Mouse (Mus musculus): Measurements from ENCODE around the gene B3gnt3. TPM values are rescaled to one million over a fixed set of nuclear protein-coding genes. Genes with fewer than 3 reads are reported as not detected.

B3gnt3 gene
- polyA plus RNA-seq, 1 experiment from 2014 or later = 0.38 TPM

DNA sequence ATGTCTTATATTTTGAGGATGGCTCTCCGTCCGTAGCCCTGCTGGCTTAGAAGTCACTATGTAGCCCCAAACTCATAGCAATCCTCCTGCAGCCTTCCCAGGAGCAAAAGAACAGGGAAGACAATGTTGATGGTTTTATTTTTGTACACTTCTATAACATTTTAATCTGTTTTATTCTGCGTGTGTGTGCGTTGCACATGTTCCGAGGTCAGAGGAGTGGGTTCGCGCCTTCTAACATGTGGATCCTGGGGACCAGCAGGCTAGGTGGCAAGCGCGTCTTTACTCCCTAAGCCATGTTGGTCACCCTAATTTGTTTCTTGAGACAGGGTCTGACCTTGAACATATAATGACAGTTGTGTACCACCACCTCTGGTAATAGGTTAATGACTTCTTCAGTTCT is 24.8 kb downstream of the B3gnt3 start:
- no peaks in the 10 kb centered on the region for H3K9me3 ChIP-seq (ENCODE audit: control insufficient read depth, low read length)
- H3K27ac ChIP-seq (ENCODE audit: low read depth, low read length) = no peak overlapping the region
- peaks cover 5% of the 10 kb centered on the region for H3K4me1 ChIP-seq (ENCODE audit: control insufficient read depth, insufficient read depth, low read length)
- peaks cover 61% of the 10 kb centered on the region for H3K27me3 ChIP-seq (ENCODE audit: control insufficient read depth, insufficient read depth, low read length)
- peak overlapping the region; percentile 61 for H3K4me3 ChIP-seq (ENCODE audit: low read depth, low read length)
- H3K9ac ChIP-seq (ENCODE audit: low read length) = peak overlapping the region; percentile 66; the same call in 1 of the 2 replicates
- no peak for ATAC-seq (ENCODE audit: low FRiP score)
- no peaks in the 10 kb centered on the region for H3K36me3 ChIP-seq (ENCODE audit: control insufficient read depth, insufficient read depth, low read length)
- DNase-seq (ENCODE audit: low spot score, missing footprints) = peak; percentile 86
- WGBS = 50% methylated on average over 9 of the region's 9 CpGs
- H3K4me2 ChIP-seq = peak overlapping the region; percentile 86

DNA sequence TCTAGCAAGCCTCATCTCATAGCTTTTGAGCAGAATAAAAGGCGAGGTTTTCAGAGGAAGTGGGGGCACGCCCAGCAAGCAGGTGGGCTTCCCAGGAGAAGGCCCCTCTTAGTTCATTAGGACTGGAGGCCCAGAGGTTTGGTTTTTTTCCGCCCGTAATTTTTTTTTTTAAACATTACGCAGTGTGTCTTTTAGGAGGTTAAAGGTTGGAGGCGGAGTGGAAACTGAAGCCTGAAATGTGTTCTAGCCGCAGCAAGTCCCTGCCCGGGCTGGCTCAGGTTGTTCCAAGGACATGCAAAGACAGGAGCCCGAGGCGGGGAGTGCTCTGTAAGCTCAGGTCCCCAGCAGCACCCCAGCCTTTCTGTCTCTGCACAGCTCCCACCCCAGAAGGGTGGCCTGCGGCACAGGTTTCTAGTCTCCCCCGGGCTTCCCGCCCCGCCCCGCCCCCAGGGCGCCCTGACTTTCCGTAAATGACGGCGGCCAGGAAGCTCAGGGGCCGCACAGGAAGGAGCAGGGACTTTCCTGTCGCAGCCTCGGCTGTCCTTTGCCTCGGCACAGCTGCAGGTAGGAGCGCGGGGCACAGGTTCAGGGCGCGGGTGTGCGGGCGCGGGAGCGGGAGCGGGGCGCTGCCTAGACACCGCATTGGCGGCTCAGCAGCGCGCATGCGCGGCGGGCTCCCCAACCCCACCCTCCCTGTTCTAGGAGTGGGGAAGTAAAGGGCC is 25.4 kb downstream of the B3gnt3 start, which contains the start of gene Jak3:
TSS of gene Jak3 (plus strand) at position 277 of the 722 bp plus-strand sequence.
- no peaks in the 10 kb centered on the region for H3K36me3 ChIP-seq (ENCODE audit: control insufficient read depth, insufficient read depth, low read length)
- ATAC-seq (ENCODE audit: low FRiP score) (no peak; the same call in 1 of the 2 replicates), DNase-seq (ENCODE audit: low spot score, missing footprints) (peak; percentile 89)
- H3K27me3 ChIP-seq (ENCODE audit: control insufficient read depth, insufficient read depth, low read length) = peaks cover 55% of the 10 kb centered on the region
- WGBS = 2% methylated on average over 40 of the region's 40 CpGs
- H3K9ac ChIP-seq (ENCODE audit: low read length) = peak within 1 kb of the TSS; percentile 66
- peaks cover 8% of the 10 kb centered on the region for H3K4me1 ChIP-seq (ENCODE audit: control insufficient read depth, insufficient read depth, low read length)
- no peaks in the 10 kb centered on the region for H3K9me3 ChIP-seq (ENCODE audit: control insufficient read depth, low read length)
- no peak within 1 kb of the TSS for H3K27ac ChIP-seq (ENCODE audit: low read depth, low read length)
- peak within 1 kb of the TSS; percentile 61 for H3K4me3 ChIP-seq (ENCODE audit: low read depth, low read length)
- H3K4me2 ChIP-seq = peak within 1 kb of the TSS; percentile 86

DNA sequence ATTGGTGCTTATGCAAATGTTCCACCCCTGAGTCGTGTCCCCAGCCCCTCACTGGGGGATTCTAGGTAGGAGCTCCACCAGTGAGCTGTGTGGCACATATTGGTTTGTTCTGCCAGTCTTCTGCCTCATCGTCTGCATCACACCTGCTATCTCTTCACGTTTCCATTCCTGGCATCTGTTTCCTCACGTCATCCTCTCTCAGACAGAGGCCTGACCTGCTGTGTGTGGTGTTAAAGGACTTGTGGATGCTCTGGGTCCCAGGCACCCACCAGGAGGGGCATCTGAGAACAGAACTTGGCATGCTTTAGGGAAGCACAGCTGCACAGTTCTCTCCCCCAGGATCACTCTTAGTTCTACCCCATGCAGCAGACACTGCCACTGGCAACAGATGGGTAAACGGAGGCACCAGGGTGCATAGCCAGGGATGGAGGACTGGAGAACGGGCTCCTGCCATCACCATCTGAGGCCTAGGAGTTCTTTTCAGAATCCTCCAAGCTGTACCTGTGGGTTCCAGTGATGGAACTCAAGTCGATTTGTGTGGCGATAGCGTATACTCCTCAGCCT is 26.1 kb downstream of the B3gnt3 start:
- peak overlapping the region; percentile 66 for H3K9ac ChIP-seq (ENCODE audit: low read length)

DNA sequence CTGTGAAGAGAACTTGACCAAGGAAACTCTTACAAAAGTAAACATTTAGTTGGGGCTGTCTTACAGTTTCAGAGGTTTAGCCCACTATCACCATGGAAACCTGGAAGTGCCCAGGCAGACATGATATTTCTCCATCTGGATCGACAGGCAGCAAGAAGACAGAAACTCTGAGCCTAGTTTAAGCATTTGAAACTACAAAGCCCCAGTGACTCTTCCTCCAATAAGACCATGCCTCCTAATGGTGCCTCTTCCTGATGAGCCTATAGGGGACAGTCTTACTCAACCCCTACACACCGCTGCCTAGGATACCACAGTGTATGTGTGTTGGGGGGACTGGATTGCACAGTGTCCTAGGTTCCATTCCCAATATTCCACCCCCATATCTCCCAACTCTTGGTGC is 27.5 kb downstream of the B3gnt3 start:
- WGBS = 60% methylated on average over 2 of the region's 2 CpGs
- ATAC-seq (ENCODE audit: low FRiP score) (no peak), DNase-seq (ENCODE audit: low spot score, missing footprints) (peak; percentile 72)
- no peaks in the 10 kb centered on the region for H3K9me3 ChIP-seq (ENCODE audit: control insufficient read depth, low read length)
- H3K4me2 ChIP-seq = no peak overlapping the region
- H3K4me3 ChIP-seq (ENCODE audit: low read depth, low read length) = no peak overlapping the region
- H3K27ac ChIP-seq (ENCODE audit: low read depth, low read length) = no peak overlapping the region
- no peak overlapping the region for H3K9ac ChIP-seq (ENCODE audit: low read length)
- H3K27me3 ChIP-seq (ENCODE audit: control insufficient read depth, insufficient read depth, low read length) = peaks cover 40% of the 10 kb centered on the region
- peaks cover 17% of the 10 kb centered on the region for H3K4me1 ChIP-seq (ENCODE audit: control insufficient read depth, insufficient read depth, low read length)
- H3K36me3 ChIP-seq (ENCODE audit: control insufficient read depth, insufficient read depth, low read length) = no peaks in the 10 kb centered on the region

More for the DNA sequence above, 26.1 kb downstream of the B3gnt3 start:
- Histone ChIP-seq H3K27ac (ENCODE audit: low read depth, low read length) (no peak overlapping the region), H3K4me2 (peak overlapping the region; percentile 86; the same call in 1 of the 2 replicates), H3K4me3 (ENCODE audit: low read depth, low read length) (no peak overlapping the region), H3K4me1 (ENCODE audit: control insufficient read depth, insufficient read depth, low read length) (peaks cover 12% of the 10 kb centered on the region), H3K9me3 (ENCODE audit: control insufficient read depth, low read length) (no peaks in the 10 kb centered on the region), H3K27me3 (ENCODE audit: control insufficient read depth, insufficient read depth, low read length) (peaks cover 49% of the 10 kb centered on the region), H3K36me3 (ENCODE audit: control insufficient read depth, insufficient read depth, low read length) (no peaks in the 10 kb centered on the region)
- DNase-seq (ENCODE audit: low spot score, missing footprints) = peak; percentile 60
- ATAC-seq (ENCODE audit: low FRiP score) = no peak
- 31% methylated on average over 9 of the region's 9 CpGs for WGBS

DNA sequence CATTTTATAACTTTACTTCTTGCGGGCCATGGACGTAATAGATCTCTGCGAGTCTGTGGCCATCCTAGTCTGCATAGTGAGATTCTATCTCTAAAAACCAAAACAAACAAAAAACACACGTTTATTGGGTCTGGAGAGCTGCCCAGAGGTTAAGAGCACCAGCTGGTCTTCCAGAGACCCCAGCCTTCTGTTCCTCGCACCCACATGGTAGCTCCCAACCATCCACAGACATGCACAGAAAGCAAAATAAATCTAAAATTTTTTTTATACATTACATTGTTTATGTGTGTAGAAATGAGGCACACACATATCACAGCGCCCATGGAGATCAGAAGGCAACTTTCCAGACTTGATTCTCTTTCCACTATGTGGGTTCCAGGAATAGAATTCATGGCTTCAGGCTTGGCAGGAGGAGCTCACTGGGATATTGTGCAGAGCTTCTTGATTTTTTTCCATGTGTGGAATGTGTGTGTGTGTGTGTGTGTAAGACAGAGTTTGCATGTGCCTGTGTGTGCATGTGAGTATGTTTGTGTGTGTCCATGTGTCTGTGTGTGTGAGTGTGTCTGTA is 29.3 kb downstream of the B3gnt3 start:
- H3K9me3 ChIP-seq (ENCODE audit: control insufficient read depth, low read length) = no peaks in the 10 kb centered on the region
- H3K4me2 ChIP-seq = peak overlapping the region; percentile 98
- H3K9ac ChIP-seq (ENCODE audit: low read length) = 0 out of 2 replicates have a peak overlapping the region, but pooled peaks have one; percentile 25
- peak overlapping the region; percentile 72; the same call in 1 of the 2 replicates for H3K4me3 ChIP-seq (ENCODE audit: low read depth, low read length)
- no peak for ATAC-seq (ENCODE audit: low FRiP score)
- H3K27me3 ChIP-seq (ENCODE audit: control insufficient read depth, insufficient read depth, low read length) = peaks cover 22% of the 10 kb centered on the region
- H3K36me3 ChIP-seq (ENCODE audit: control insufficient read depth, insufficient read depth, low read length) = no peaks in the 10 kb centered on the region
- DNase-seq (ENCODE audit: low spot score, missing footprints) = peak; percentile 67
- 61% methylated on average over 6 of the region's 6 CpGs for WGBS
- H3K27ac ChIP-seq (ENCODE audit: low read depth, low read length) = no peak overlapping the region
- peaks cover 22% of the 10 kb centered on the region for H3K4me1 ChIP-seq (ENCODE audit: control insufficient read depth, insufficient read depth, low read length)

DNA sequence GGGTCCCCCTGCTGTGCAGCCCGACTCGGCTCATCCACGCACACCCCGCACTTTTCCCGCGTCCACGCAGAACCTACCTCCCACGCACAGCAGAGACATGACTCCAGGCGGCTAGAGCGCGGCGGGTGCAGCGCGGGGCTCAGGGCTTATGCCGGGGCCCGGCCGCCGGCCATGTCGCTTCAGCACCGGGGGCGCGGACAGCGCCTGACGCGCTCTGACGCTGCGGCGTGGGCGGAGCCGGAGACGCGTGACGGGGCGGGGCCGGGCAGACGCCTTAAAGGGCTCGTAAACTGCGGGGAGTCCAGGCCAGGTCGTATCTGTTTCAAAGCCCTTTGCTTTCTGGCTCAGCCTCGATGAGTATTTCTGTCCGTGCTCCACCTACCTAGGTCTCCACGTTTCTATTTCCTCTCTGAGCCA is 30.0 kb downstream of the B3gnt3 start, which contains the start of gene Unc13a:
TSS of gene Unc13a (minus strand) at position 209 of the 417 bp plus-strand sequence.
- WGBS = under 1% methylated on average over 42 of the region's 42 CpGs
- H3K36me3 ChIP-seq (ENCODE audit: control insufficient read depth, insufficient read depth, low read length) = no peaks in the 10 kb centered on the region
- peak; percentile 77 for ATAC-seq (ENCODE audit: low FRiP score)
- peak; percentile 100 for DNase-seq (ENCODE audit: low spot score, missing footprints)
- peaks cover 18% of the 10 kb centered on the region for H3K27me3 ChIP-seq (ENCODE audit: control insufficient read depth, insufficient read depth, low read length)
- peak within 1 kb of the TSS; percentile 48 for H3K27ac ChIP-seq (ENCODE audit: low read depth, low read length)
- peak within 1 kb of the TSS; percentile 98 for H3K4me2 ChIP-seq
- no peaks in the 10 kb centered on the region for H3K9me3 ChIP-seq (ENCODE audit: control insufficient read depth, low read length)
- peak within 1 kb of the TSS; percentile 72 for H3K4me3 ChIP-seq (ENCODE audit: low read depth, low read length)
- H3K4me1 ChIP-seq (ENCODE audit: control insufficient read depth, insufficient read depth, low read length) = peaks cover 22% of the 10 kb centered on the region
- peak within 1 kb of the TSS; percentile 61 for H3K9ac ChIP-seq (ENCODE audit: low read length)

DNA sequence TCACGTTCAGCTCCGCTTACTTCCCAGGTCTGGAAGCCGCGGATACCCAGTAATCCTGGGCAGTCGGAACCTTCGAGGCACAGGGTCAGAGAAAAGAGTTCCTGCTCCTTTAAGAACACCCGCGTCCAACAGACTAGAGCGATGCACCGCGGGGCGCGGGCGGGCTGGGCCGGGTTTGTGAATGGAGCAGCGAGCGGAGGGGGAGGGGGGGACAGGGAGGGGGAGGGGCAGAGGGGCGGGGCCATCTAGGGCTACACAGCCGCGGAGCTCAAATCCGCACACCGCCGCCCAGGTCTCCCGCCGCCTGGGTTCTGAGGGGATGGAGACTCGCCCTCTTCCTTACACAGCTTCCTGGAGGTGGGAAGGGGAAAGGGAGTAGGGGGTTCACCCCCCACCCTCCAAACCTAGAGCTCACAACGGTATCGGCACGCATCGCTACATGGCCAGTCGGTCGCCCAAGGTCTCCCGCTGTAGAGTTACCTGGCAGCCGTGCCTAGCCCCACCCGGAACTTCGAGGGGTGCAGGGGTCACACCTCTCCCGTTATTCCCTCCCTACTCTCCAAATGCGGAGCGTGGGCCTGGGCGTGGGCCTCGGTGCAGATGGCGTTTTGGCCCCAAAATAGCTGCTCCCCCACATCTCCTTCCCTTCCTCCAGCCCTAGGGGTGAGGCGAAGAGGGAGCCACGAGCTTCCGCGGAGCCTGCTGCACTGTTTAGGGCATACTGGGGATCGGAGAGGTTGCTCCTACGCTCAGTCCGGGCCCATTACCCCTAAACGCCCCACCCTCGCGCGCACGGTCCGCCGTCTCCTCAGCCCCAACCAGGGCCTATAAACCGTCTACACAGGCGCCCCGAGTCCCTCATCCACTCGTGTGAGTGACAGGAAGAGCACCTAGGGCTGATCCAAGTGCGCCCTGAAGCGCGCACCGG is 30.7 kb downstream of the B3gnt3 start:
- peak overlapping the region; percentile 61 for H3K9ac ChIP-seq (ENCODE audit: low read length)
- ATAC-seq (ENCODE audit: low FRiP score) (peak; percentile 58), DNase-seq (ENCODE audit: low spot score, missing footprints) (peak; percentile 96)
- no peaks in the 10 kb centered on the region for H3K36me3 ChIP-seq (ENCODE audit: control insufficient read depth, insufficient read depth, low read length)
- WGBS = under 1% methylated on average over 56 of the region's 64 CpGs
- peak overlapping the region; percentile 72 for H3K4me3 ChIP-seq (ENCODE audit: low read depth, low read length)
- peak overlapping the region; percentile 98 for H3K4me2 ChIP-seq
- H3K9me3 ChIP-seq (ENCODE audit: control insufficient read depth, low read length) = no peaks in the 10 kb centered on the region
- peak overlapping the region; percentile 48 for H3K27ac ChIP-seq (ENCODE audit: low read depth, low read length)
- peaks cover 15% of the 10 kb centered on the region for H3K27me3 ChIP-seq (ENCODE audit: control insufficient read depth, insufficient read depth, low read length)
- peaks cover 20% of the 10 kb centered on the region for H3K4me1 ChIP-seq (ENCODE audit: control insufficient read depth, insufficient read depth, low read length)

DNA sequence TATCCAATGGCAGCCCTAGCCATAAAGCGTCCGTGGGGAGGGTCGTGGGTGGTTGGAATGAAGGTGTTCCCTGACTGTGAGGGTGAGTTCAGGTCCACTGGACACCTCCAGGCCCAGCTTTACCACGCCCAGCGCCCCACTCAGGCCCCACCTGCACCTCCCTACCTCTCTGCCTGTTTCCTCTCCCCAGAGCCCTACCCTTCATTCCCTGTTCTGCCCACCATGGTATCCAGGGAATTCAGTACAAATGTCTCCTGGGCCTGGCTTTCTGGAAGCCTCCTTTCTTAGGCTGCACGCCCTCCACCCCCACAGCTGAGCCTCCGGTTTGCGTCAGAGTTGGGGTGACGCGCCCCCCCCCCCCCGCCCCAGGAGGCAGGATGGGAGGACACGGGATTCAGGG is 31.4 kb downstream of the B3gnt3 start:
- Histone ChIP-seq H3K36me3 (ENCODE audit: control insufficient read depth, insufficient read depth, low read length) (no peaks in the 10 kb centered on the region), H3K27ac (ENCODE audit: low read depth, low read length) (no peak overlapping the region), H3K27me3 (ENCODE audit: control insufficient read depth, insufficient read depth, low read length) (peaks cover 8% of the 10 kb centered on the region), H3K9ac (ENCODE audit: low read length) (peak overlapping the region; percentile 58), H3K9me3 (ENCODE audit: control insufficient read depth, low read length) (no peaks in the 10 kb centered on the region), H3K4me3 (ENCODE audit: low read depth, low read length) (peak overlapping the region; percentile 72), H3K4me2 (peak overlapping the region; percentile 98), H3K4me1 (ENCODE audit: control insufficient read depth, insufficient read depth, low read length) (peaks cover 25% of the 10 kb centered on the region)
- ATAC-seq (ENCODE audit: low FRiP score) (peak; percentile 1), DNase-seq (ENCODE audit: low spot score, missing footprints) (peak; percentile 90)
- 10% methylated on average over 10 of the region's 12 CpGs for WGBS
